Mouse (Mus musculus): ENCODE results near the gene Palm2. TPM values are rescaled to one million over a fixed set of nuclear protein-coding genes. Genes with fewer than 3 reads are reported as not detected.

Palm2 gene
- total and polyA plus RNA-seq, 3 experiments, result not detected

- no peak overlapping the region for H3K27ac ChIP-seq (ENCODE audit: control insufficient read depth, low read depth, low read length)
- no peak for TF ChIP-seq ETS1 (IDR thresholded peaks at IDR 0.05; ENCODE audit: low read depth, low read length)
- TF ChIP-seq EP300 (IDR thresholded peaks at IDR 0.05; ENCODE audit: low read depth in 1 of 2, low read length in 2 of 2), result no peak
- no peak for TF ChIP-seq RCOR1 (IDR thresholded peaks at IDR 0.05; ENCODE audit: low read depth, low read length)
- no peak for TF ChIP-seq SMC3 (IDR thresholded peaks at IDR 0.05; ENCODE audit: low read depth, low read length)
- TF ChIP-seq JUND (IDR thresholded peaks at IDR 0.05; ENCODE audit: low read depth, low read length), result no peak
- TF ChIP-seq MXI1 (IDR thresholded peaks at IDR 0.05; ENCODE audit: low read depth, low read length), result no peak
- no peak for TF ChIP-seq MEF2A (IDR thresholded peaks at IDR 0.05; ENCODE audit: extremely low read depth, insufficient replicate concordance, low read depth, low read length, poor library complexity, severe bottlenecking)
- no peak for TF ChIP-seq GABPA (IDR thresholded peaks at IDR 0.05; ENCODE audit: low read depth, low read length)
- TF ChIP-seq NRF1 (IDR thresholded peaks at IDR 0.05; ENCODE audit: insufficient read depth, low read depth, low read length, poor library complexity, severe bottlenecking), result no peak
- DNase-seq (ENCODE audit: low read depth, low spot score), result no peak
- no peaks in the 10 kb centered on the region; a peak in 1 of 4 replicates for H3K27me3 ChIP-seq (ENCODE audit: control insufficient read depth in 1 of 2, insufficient read depth in 2 of 2, low read length in 2 of 2)
- H3K9ac ChIP-seq (ENCODE audit: control insufficient read depth, low read depth, low read length, poor library complexity, severe bottlenecking), result no peak overlapping the region
- H3K4me3 ChIP-seq (ENCODE audit: control insufficient read depth in 1 of 2, insufficient read depth in 1 of 2, low read depth in 2 of 2, low read length in 2 of 2), result no peak overlapping the region
- H3K4me1 ChIP-seq (ENCODE audit: control insufficient read depth in 1 of 2, insufficient read depth in 2 of 2, low read length in 2 of 2), result no peaks in the 10 kb centered on the region
- no peaks in the 10 kb centered on the region for H3K9me3 ChIP-seq (replicated peaks; ENCODE audit: insufficient read depth, low read length)
- H3K79me2 ChIP-seq (ENCODE audit: control insufficient read depth, insufficient read depth, low read length, poor library complexity), result no peaks in the 10 kb centered on the region
- no peaks in the 10 kb centered on the region for H3K36me3 ChIP-seq (ENCODE audit: control insufficient read depth in 1 of 2, insufficient read depth in 2 of 2, low read length in 2 of 2)
Measured at GRCm38 (mm10) chr4:57715849-57716248, 281.8 kb downstream of the Palm2 start.

DNA sequence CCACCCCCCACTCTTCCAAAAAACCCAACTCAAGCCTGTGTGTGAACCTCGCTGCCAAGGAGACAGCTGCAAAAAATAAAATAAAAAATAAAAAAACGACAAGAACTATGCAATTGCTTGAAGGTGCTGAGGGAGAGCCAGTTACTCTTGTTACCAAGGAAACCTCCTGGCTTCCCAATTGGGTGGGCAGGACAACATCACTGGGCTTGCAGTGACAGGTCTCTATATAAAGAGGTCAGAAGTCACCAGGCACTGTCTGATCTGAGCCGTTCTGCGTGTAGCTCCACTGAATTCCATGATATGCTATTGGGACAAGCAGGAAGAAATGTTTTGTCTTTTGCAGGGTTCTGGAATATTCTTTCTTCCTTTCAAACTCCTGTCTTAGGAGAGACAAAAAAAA lies 282.7 kb downstream of the Palm2 start:
- no peaks in the 10 kb centered on the region for H3K9me3 ChIP-seq (replicated peaks; ENCODE audit: insufficient read depth, low read length)
- no peak overlapping the region for H3K27ac ChIP-seq (ENCODE audit: control insufficient read depth, low read depth, low read length)
- no peaks in the 10 kb centered on the region; a peak in 1 of 4 replicates for H3K27me3 ChIP-seq (ENCODE audit: control insufficient read depth in 1 of 2, insufficient read depth in 2 of 2, low read length in 2 of 2)
- no peak overlapping the region for H3K9ac ChIP-seq (ENCODE audit: control insufficient read depth, low read depth, low read length, poor library complexity, severe bottlenecking)
- no peak overlapping the region for H3K4me3 ChIP-seq (ENCODE audit: control insufficient read depth in 1 of 2, insufficient read depth in 1 of 2, low read depth in 2 of 2, low read length in 2 of 2)
- no peaks in the 10 kb centered on the region for H3K36me3 ChIP-seq (ENCODE audit: control insufficient read depth in 1 of 2, insufficient read depth in 2 of 2, low read length in 2 of 2)
- H3K79me2 ChIP-seq (ENCODE audit: control insufficient read depth, insufficient read depth, low read length, poor library complexity), result no peaks in the 10 kb centered on the region
- no peak for TF ChIP-seq EP300 (IDR thresholded peaks at IDR 0.05; ENCODE audit: low read depth in 1 of 2, low read length in 2 of 2)
- no peak for TF ChIP-seq ZC3H11A (IDR thresholded peaks at IDR 0.05; ENCODE audit: low read depth, low read length)
- no peak for DNase-seq (ENCODE audit: low read depth, low spot score)
- H3K4me1 ChIP-seq (ENCODE audit: control insufficient read depth in 1 of 2, insufficient read depth in 2 of 2, low read length in 2 of 2), result no peaks in the 10 kb centered on the region

DNA sequence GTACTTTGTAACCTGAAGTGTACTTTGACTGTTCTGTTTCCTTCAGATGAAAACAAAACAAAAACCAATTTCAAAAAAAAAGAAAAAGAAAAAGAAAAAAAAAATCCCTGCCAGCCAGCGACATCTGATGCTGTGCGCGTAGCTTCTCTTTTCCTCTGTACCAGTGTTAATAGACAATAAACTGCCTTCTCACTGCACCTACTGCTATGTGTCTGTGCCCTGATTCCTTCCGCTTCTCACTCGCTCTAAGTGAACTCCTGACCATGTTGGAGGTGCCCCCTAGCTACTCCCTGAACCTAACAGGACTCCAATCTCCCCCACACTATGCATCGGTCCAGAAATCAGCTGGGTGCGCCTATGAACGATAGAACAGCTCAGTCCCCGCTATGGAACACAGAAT lies 283.3 kb downstream of the Palm2 start, which contains the start of gene Akap2:
Akap2 (plus strand) TSS at position 304 of the 400 bp plus-strand sequence.
- Histone ChIP-seq H3K9ac (ENCODE audit: control insufficient read depth, low read depth, low read length, poor library complexity, severe bottlenecking) (no peak within 1 kb of the TSS), H3K9me3 (replicated peaks; ENCODE audit: insufficient read depth, low read length) (no peaks in the 10 kb centered on the region), H3K27me3 (ENCODE audit: control insufficient read depth in 1 of 2, insufficient read depth in 2 of 2, low read length in 2 of 2) (no peaks in the 10 kb centered on the region; a peak in 1 of 4 replicates), H3K4me1 (ENCODE audit: control insufficient read depth in 1 of 2, insufficient read depth in 2 of 2, low read length in 2 of 2) (no peaks in the 10 kb centered on the region), H3K79me2 (ENCODE audit: control insufficient read depth, insufficient read depth, low read length, poor library complexity) (no peaks in the 10 kb centered on the region), H3K27ac (ENCODE audit: control insufficient read depth, low read depth, low read length) (no peak within 1 kb of the TSS), H3K36me3 (ENCODE audit: control insufficient read depth in 1 of 2, insufficient read depth in 2 of 2, low read length in 2 of 2) (no peaks in the 10 kb centered on the region), H3K4me3 (ENCODE audit: control insufficient read depth in 1 of 2, insufficient read depth in 1 of 2, low read depth in 2 of 2, low read length in 2 of 2) (no peak within 1 kb of the TSS)
- TF ChIP-seq TCF12 (IDR thresholded peaks at IDR 0.05; ENCODE audit: low read depth, low read length), result no peak
- TF ChIP-seq JUND (IDR thresholded peaks at IDR 0.05; ENCODE audit: low read depth, low read length), result no peak
- TF ChIP-seq MYC (IDR thresholded peaks at IDR 0.05; ENCODE audit: low read depth, low read length), result no peak
- no peak for TF ChIP-seq GABPA (IDR thresholded peaks at IDR 0.05; ENCODE audit: low read depth, low read length)
- TF ChIP-seq KAT2A (conservative IDR thresholded peaks at IDR 0.05; ENCODE audit: low read depth, low read length), result no peak
- TF ChIP-seq ETS1 (IDR thresholded peaks at IDR 0.05; ENCODE audit: low read depth, low read length), result no peak
- TF ChIP-seq NRF1 (IDR thresholded peaks at IDR 0.05; ENCODE audit: insufficient read depth, low read depth, low read length, poor library complexity, severe bottlenecking), result no peak
- no peak for TF ChIP-seq TBP (IDR thresholded peaks at IDR 0.05; ENCODE audit: low read depth, low read length)
- no peak for TF ChIP-seq RAD21 (IDR thresholded peaks at IDR 0.05; ENCODE audit: low read depth, low read length)
- TF ChIP-seq TAL1 (IDR thresholded peaks at IDR 0.05; ENCODE audit: low read length), result no peak
- no peak for TF ChIP-seq MAX (IDR thresholded peaks at IDR 0.05; ENCODE audit: low read length)
- no peak for TF ChIP-seq EP300 (IDR thresholded peaks at IDR 0.05; ENCODE audit: low read depth in 1 of 2, low read length in 2 of 2)
- no peak for TF ChIP-seq E2F4 (IDR thresholded peaks at IDR 0.05; ENCODE audit: borderline replicate concordance, low read depth, low read length)
- no peak for TF ChIP-seq MAZ (IDR thresholded peaks at IDR 0.05; ENCODE audit: low read depth, low read length)
- TF ChIP-seq SIN3A (IDR thresholded peaks at IDR 0.05; ENCODE audit: low read length), result no peak
- no peak for TF ChIP-seq SMC3 (IDR thresholded peaks at IDR 0.05; ENCODE audit: low read depth, low read length)
- no peak for DNase-seq (ENCODE audit: low read depth, low spot score)

All from MEL (cell line).